Comparison of ENCODE assay signal across 40 mouse cellular contexts in genomic region chr17:56348586-56348985, GRCm38 (mm10). TPM values are rescaled to one million over a fixed set of nuclear protein-coding genes. Genes with fewer than 3 reads are reported as not detected.
DNase-seq lines count a peak whose midpoint lies in the region; ATAC-seq and TF ChIP-seq lines count a peak whose summit lies in the region.
"Had no signal": no experiment of that assay in that cellular context is flagged by ENCODE, and none has a peak within 500 bp of the region (broad histone marks: within the 10 kb centered on the region; RNA-seq: fewer than 3 reads in every experiment).

No protein-coding gene starts in this region.

- TF ChIP-seq EP300 in liver, postnatal 0 days (IDR thresholded peaks at IDR 0.05; ENCODE audit: low read depth): no peak

- ATAC-seq in hindbrain, postnatal 0 days: no peak
- ATAC-seq in liver, embryonic 12.5 days: peak; percentile 70
- peak; percentile 30; the same call in 1 of the 2 replicates for ATAC-seq in liver, postnatal 0 days
- ATAC-seq: CD4-positive, CD25-positive, alpha-beta regulatory T cell, adult 4 months; forebrain, embryonic 14.5 days; midbrain, embryonic 16.5 days had no signal

- no peaks in the 10 kb centered on the region for H3K9me3 ChIP-seq in hindbrain, embryonic 10.5 days
- H3K9me3 ChIP-seq in hindbrain, postnatal 0 days (ENCODE audit: low read length): no peaks in the 10 kb centered on the region
- H3K9me3 ChIP-seq in liver, embryonic 12.5 days (replicated peaks): no peaks in the 10 kb centered on the region
- no peaks in the 10 kb centered on the region for H3K9me3 ChIP-seq in liver, postnatal 0 days (ENCODE audit: low read length)
- H3K9me3 ChIP-seq: embryonic facial prominence, embryonic 10.5 days; embryonic facial prominence, embryonic 15.5 days; heart, embryonic 12.5 days; hindbrain, embryonic 15.5 days; kidney, embryonic 15.5 days; limb, embryonic 13.5 days; neural tube, embryonic 12.5 days had no signal

- 0 out of 2 replicates have a peak overlapping the region, but pooled peaks have one; percentile 18 for H3K27ac ChIP-seq in hindbrain, embryonic 10.5 days
- no peak overlapping the region for H3K27ac ChIP-seq in hindbrain, postnatal 0 days
- H3K27ac ChIP-seq in liver, embryonic 12.5 days: peak overlapping the region; percentile 66
- no peak overlapping the region for H3K27ac ChIP-seq in liver, postnatal 0 days (ENCODE audit: low read depth)
- H3K27ac ChIP-seq: embryonic facial prominence, embryonic 10.5 days; embryonic facial prominence, embryonic 15.5 days; gastrocnemius, adult 2 months; hindbrain, embryonic 15.5 days; kidney, embryonic 15.5 days; layer of hippocampus, adult 2 months; left cerebral cortex, adult 2 months; limb, embryonic 13.5 days; neural tube, embryonic 12.5 days had no signal

- no peak for DNase-seq in hindbrain, embryonic 10.5 days (ENCODE audit: low spot score)
- no peak for DNase-seq in hindbrain, postnatal 0 days (ENCODE audit: low spot score)
- peak; percentile 22 for DNase-seq in liver
- no peak for DNase-seq in liver, postnatal 0 days
- no peak for DNase-seq in adrenal gland, adult (ENCODE audit: inconsistent age in 2 of 2, low spot score in 1 of 2)
- no peak for DNase-seq in kidney, postnatal 25 days
- DNase-seq: adrenal gland, postnatal 36 days; cerebellum, adult 18-20 months; cerebellum, postnatal 25 days; gastrocnemius, adult 2 months; gastrocnemius, postnatal 36 days; heart, adult 18-20 months; kidney, adult 18-20 months; kidney, postnatal 36 days; lung, embryonic 14.5 days; lung, postnatal 14 days; right cerebral cortex, adult 18-20 months; thymus, adult 2 months; thymus, postnatal 36 days had no signal

- H3K4me2 ChIP-seq in hindbrain, postnatal 0 days (ENCODE audit: low read depth, low read length): no peak overlapping the region
- H3K4me2 ChIP-seq in liver, embryonic 12.5 days: peak overlapping the region; percentile 51
- no peak overlapping the region for H3K4me2 ChIP-seq in liver, postnatal 0 days (ENCODE audit: low read depth, low read length)
- H3K4me2 ChIP-seq: embryonic facial prominence, embryonic 15.5 days; heart, embryonic 12.5 days; hindbrain, embryonic 15.5 days; kidney, embryonic 15.5 days; limb, embryonic 13.5 days; lung, embryonic 14.5 days; neural tube, embryonic 12.5 days had no signal

- no peak overlapping the region for H3K9ac ChIP-seq in hindbrain, postnatal 0 days (replicated peaks; ENCODE audit: low read length)
- peak overlapping the region; percentile 37; the same call in 1 of the 2 replicates for H3K9ac ChIP-seq in liver, embryonic 12.5 days
- H3K9ac ChIP-seq in liver, postnatal 0 days (replicated peaks): no peak overlapping the region
- H3K9ac ChIP-seq: embryonic facial prominence, embryonic 15.5 days; hindbrain, embryonic 15.5 days; kidney, embryonic 15.5 days; limb, embryonic 13.5 days; lung, embryonic 14.5 days; neural tube, embryonic 12.5 days had no signal

- no peak for TF ChIP-seq CTCF in hindbrain, postnatal 0 days (IDR thresholded peaks at IDR 0.05; ENCODE audit: low read depth)
- TF ChIP-seq CTCF in liver, postnatal 0 days (IDR thresholded peaks at IDR 0.05; ENCODE audit: low read depth): no peak

- peaks cover 4% of the 10 kb centered on the region; the same call in 1 of the 2 replicates for H3K4me1 ChIP-seq in hindbrain, embryonic 10.5 days (replicated peaks)
- H3K4me1 ChIP-seq in hindbrain, postnatal 0 days (ENCODE audit: insufficient read depth, low read length): no peaks in the 10 kb centered on the region
- peaks cover 67% of the 10 kb centered on the region for H3K4me1 ChIP-seq in liver, embryonic 12.5 days
- H3K4me1 ChIP-seq in liver, postnatal 0 days (ENCODE audit: insufficient read depth): peaks cover 4% of the 10 kb centered on the region
- H3K4me1 ChIP-seq: kidney, embryonic 15.5 days; limb, embryonic 13.5 days; neural tube, embryonic 12.5 days had no signal

- H3K27me3 ChIP-seq in hindbrain, embryonic 10.5 days (ENCODE audit: insufficient read depth, poor library complexity, severe bottlenecking): no peaks in the 10 kb centered on the region
- H3K27me3 ChIP-seq in hindbrain, postnatal 0 days (ENCODE audit: insufficient read depth, low read length): no peaks in the 10 kb centered on the region
- H3K27me3 ChIP-seq in liver, embryonic 12.5 days (replicated peaks): no peaks in the 10 kb centered on the region
- H3K27me3 ChIP-seq in liver, postnatal 0 days (ENCODE audit: insufficient read depth, low read length): no peaks in the 10 kb centered on the region
- H3K27me3 ChIP-seq: embryonic facial prominence, embryonic 15.5 days; heart, embryonic 12.5 days; hindbrain, embryonic 15.5 days; kidney, embryonic 15.5 days; limb, embryonic 13.5 days; neural tube, embryonic 12.5 days had no signal

- no peak overlapping the region for H3K4me3 ChIP-seq in hindbrain, embryonic 10.5 days
- H3K4me3 ChIP-seq in hindbrain, postnatal 0 days (ENCODE audit: low read length): no peak overlapping the region
- H3K4me3 ChIP-seq in liver, embryonic 12.5 days: no peak overlapping the region
- H3K4me3 ChIP-seq in liver, postnatal 0 days (ENCODE audit: low read depth, low read length): no peak overlapping the region
- H3K4me3 ChIP-seq: embryonic facial prominence, embryonic 10.5 days; embryonic facial prominence, embryonic 15.5 days; gastrocnemius, adult 2 months; heart, embryonic 12.5 days; hindbrain, embryonic 15.5 days; kidney, embryonic 15.5 days; layer of hippocampus, adult 2 months; left cerebral cortex, adult 2 months; limb, embryonic 13.5 days; myocyte; neural tube, embryonic 12.5 days had no signal

- peaks cover 52% of the 10 kb centered on the region for H3K36me3 ChIP-seq in hindbrain, embryonic 10.5 days
- peaks cover 5% of the 10 kb centered on the region; the same call in 1 of the 2 replicates for H3K36me3 ChIP-seq in hindbrain, postnatal 0 days (ENCODE audit: insufficient read depth, low read length)
- H3K36me3 ChIP-seq in liver, embryonic 12.5 days: peaks cover 25% of the 10 kb centered on the region
- 0 out of 2 replicates have a peak, but pooled peaks cover 3% of the 10 kb centered on the region for H3K36me3 ChIP-seq in liver, postnatal 0 days (replicated peaks; ENCODE audit: insufficient read depth, low read length)

RNA-seq across cellular contexts. Expression of gene Kdm4b, which starts 22.7 kb away (rescaled TPM):
- 51.5 and 65.8 TPM in 2 replicates for polyA plus RNA-seq in hindbrain, embryonic 10.5 days (2016; fragmentation: Nextera tagmentation; extraction: Ambion mirVana)
- 137 and 144 TPM in 2 replicates for total RNA-seq in hindbrain, postnatal 0 days (2014; rRNA removed)
- 42.5 and 42.6 TPM in 2 replicates for polyA plus RNA-seq in hindbrain, postnatal 0 days (2015; fragmentation: Nextera tagmentation; extraction: Ambion mirVana)
- polyA plus RNA-seq in liver, embryonic 12.5 days (2016; fragmentation: Nextera tagmentation; extraction: Ambion mirVana): 13.6 and 13.9 TPM in 2 replicates
- polyA plus RNA-seq in liver, postnatal 0 days (2015; fragmentation: Nextera tagmentation; extraction: Ambion mirVana): 5.0 and 5.8 TPM in 2 replicates

RNA-seq across cellular contexts. Expression of gene Uhrf1, which starts 45.5 kb away (rescaled TPM):
- polyA plus RNA-seq in hindbrain, embryonic 10.5 days (2016; fragmentation: Nextera tagmentation; extraction: Ambion mirVana): 196 and 300 TPM in 2 replicates
- 28.2 and 31.4 TPM in 2 replicates for total RNA-seq in hindbrain, postnatal 0 days (2014; rRNA removed)
- polyA plus RNA-seq in hindbrain, postnatal 0 days (2015; fragmentation: Nextera tagmentation; extraction: Ambion mirVana): 18.8 and 20.5 TPM in 2 replicates
- polyA plus RNA-seq in liver, embryonic 12.5 days (2016; fragmentation: Nextera tagmentation; extraction: Ambion mirVana): 153 and 154 TPM in 2 replicates
- 37.8 and 43.5 TPM in 2 replicates for polyA plus RNA-seq in liver, postnatal 0 days (2015; fragmentation: Nextera tagmentation; extraction: Ambion mirVana)

RNA-seq across cellular contexts. Expression of gene Arrdc5, which starts 48.5 kb away (rescaled TPM):
- not detected in 2 replicates for polyA plus RNA-seq in hindbrain, embryonic 10.5 days (2016; fragmentation: Nextera tagmentation; extraction: Ambion mirVana)
- not detected in 2 replicates for total RNA-seq in hindbrain, postnatal 0 days (2014; rRNA removed)
- not detected in 2 replicates for polyA plus RNA-seq in hindbrain, postnatal 0 days (2015; fragmentation: Nextera tagmentation; extraction: Ambion mirVana)
- not detected in 2 replicates for polyA plus RNA-seq in liver, embryonic 12.5 days (2016; fragmentation: Nextera tagmentation; extraction: Ambion mirVana)
- not detected in 2 replicates for polyA plus RNA-seq in liver, postnatal 0 days (2015; fragmentation: Nextera tagmentation; extraction: Ambion mirVana)
- total RNA-seq: adrenal gland, adult 18-20 months; adrenal gland, postnatal 36 days; gastrocnemius, adult 2 months; gastrocnemius, postnatal 36 days; heart, adult 18-20 months; hematopoietic stem cell, adult 5-6 weeks; layer of hippocampus, adult 2 months; layer of hippocampus, postnatal 14 days; left cerebral cortex, adult 2 months; left cerebral cortex, postnatal 25 days had no signal
- polyA plus RNA-seq: brain, embryonic 14.5 days; CD4-positive, CD25-positive, alpha-beta regulatory T cell, adult 4 months; embryonic facial prominence, embryonic 10.5 days; embryonic facial prominence, embryonic 15.5 days; forebrain, embryonic 14.5 days; heart, embryonic 12.5 days; heart, postnatal 0 days; hindbrain, embryonic 15.5 days; intestine, embryonic 14.5 days; kidney, embryonic 15.5 days; limb, embryonic 13.5 days; lung, embryonic 14.5 days; midbrain, embryonic 16.5 days; myocyte; neural tube, embryonic 12.5 days; thymus, adult 2 months had no signal

RNA-seq across cellular contexts. Expression of gene Plin3, which starts 55.9 kb away (rescaled TPM):
- 50.9 and 61.6 TPM in 2 replicates for polyA plus RNA-seq in hindbrain, embryonic 10.5 days (2016; fragmentation: Nextera tagmentation; extraction: Ambion mirVana)
- total RNA-seq in hindbrain, postnatal 0 days (2014; rRNA removed): 12.4 and 13.9 TPM in 2 replicates
- polyA plus RNA-seq in hindbrain, postnatal 0 days (2015; fragmentation: Nextera tagmentation; extraction: Ambion mirVana): 16.0 and 17.0 TPM in 2 replicates
- polyA plus RNA-seq in liver, embryonic 12.5 days (2016; fragmentation: Nextera tagmentation; extraction: Ambion mirVana): 28.3 and 30.2 TPM in 2 replicates
- 25.8 and 26.8 TPM in 2 replicates for polyA plus RNA-seq in liver, postnatal 0 days (2015; fragmentation: Nextera tagmentation; extraction: Ambion mirVana)

Comparison
In these comparisons a context has a peak if more than half of its experiments do, and no peak if none do; other contexts are left out.
1. H3K27ac ChIP-seq: peak in hindbrain, embryonic 10.5 days (single experiment) and liver, embryonic 12.5 days (single experiment); none in hindbrain, postnatal 0 days (single experiment) and liver, postnatal 0 days (single experiment).